Mouse (Mus musculus) bone marrow, adult 2 months (tissue): ENCODE measurements around the gene Pfdn4. TPM values are rescaled to one million over a fixed set of nuclear protein-coding genes. Genes with fewer than 3 reads are reported as not detected.

Source experiments
- H3K27ac ChIP-seq: fragments of 200-500 bp; 2 replicates; pipeline ENCODE4 v1.5.1; 2012; ENCODE audit warnings: low read depth, mild to moderate bottlenecking, control low read depth, inconsistent platforms, low read length; ENCODE audit not compliant: control insufficient read depth, poor library complexity, insufficient read depth
- H3K4me1 ChIP-seq: fragments of 200-500 bp; 2 replicates; pipeline ENCODE4 v1.6.1; 2011; ENCODE audit warnings: low read length; ENCODE audit not compliant: control insufficient read depth, insufficient read depth
- H3K4me3 ChIP-seq: fragments of 200-500 bp; replicated peaks from 2 replicates; pipeline ENCODE3; 2011; ENCODE audit warnings: mild to moderate bottlenecking, low read depth, low read length, control low read depth; ENCODE audit not compliant: control insufficient read depth
- CTCF ChIP-seq: fragments of 200-500 bp; IDR thresholded peaks from 2 replicates; pipeline ENCODE4 v1.5.1; 2011; ENCODE audit warnings: low read length, control low read depth; ENCODE audit not compliant: control insufficient read depth, insufficient read depth
- POLR2A ChIP-seq: fragments of 200-500 bp; IDR thresholded peaks from 2 replicates; pipeline ENCODE4 v1.6.1; 2011; ENCODE audit warnings: low read depth, mild to moderate bottlenecking, control low read depth, low read length, borderline replicate concordance; ENCODE audit not compliant: control insufficient read depth
- WGBS: fragments of 180-500 bp; shearing (Covaris S2); methylation state at CpG from one replicate; pipeline ENCODE4 v1.1.7; 2018; 5-methylcytosine and 5-hydroxymethylcytosine counted together
- polyA plus RNA-seq: library from polyadenylated mRNA; stranded (reverse); fragments of >200 nt; gene quantifications from 2 replicates; pipeline ENCODE4 v1.2.4, GENCODE M21; 2011; ENCODE audit warnings: low replicate concordance; ENCODE audit not compliant: missing spikeins, insufficient read depth, insufficient read length

Pfdn4 gene
- polyA plus RNA-seq, 1 experiment = 55.7 TPM

GRCm38 (mm10) chr2:170482019-170482540, 14.1 kb upstream of the Pfdn4 start:
- TF ChIP-seq CTCF = no peak
- TF ChIP-seq POLR2A = no peak
- WGBS = 60% methylated on average over 10 of the region's 10 CpGs
- Histone ChIP-seq H3K4me3 (no peak overlapping the region), H3K4me1 (no peaks in the 10 kb centered on the region), H3K27ac (no peak overlapping the region)

DNA sequence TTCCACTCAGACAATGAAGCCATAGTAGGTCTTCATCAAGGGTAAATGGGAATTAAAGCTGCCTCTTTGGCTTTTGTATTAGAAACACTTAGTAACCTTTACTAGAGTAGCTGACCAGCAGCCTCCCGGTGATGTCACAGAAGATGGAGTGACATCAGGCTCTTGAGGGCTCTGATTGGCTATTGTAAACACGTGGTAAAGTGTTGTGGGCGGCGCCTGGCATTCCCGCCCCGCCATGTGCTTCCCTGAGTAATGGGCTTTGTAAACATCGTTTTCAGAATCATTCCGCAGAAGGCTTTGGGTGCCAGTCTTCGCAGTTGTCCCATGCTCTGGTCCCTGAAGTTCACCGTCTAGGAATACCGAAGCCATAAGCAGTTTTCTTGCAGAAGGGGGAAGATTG, 12.3 kb upstream of the Pfdn4 start:
- Histone ChIP-seq H3K4me1 (no peaks in the 10 kb centered on the region), H3K4me3 (no peak overlapping the region), H3K27ac (no peak overlapping the region)
- no peak for TF ChIP-seq POLR2A
- TF ChIP-seq CTCF = no peak
- WGBS = 62% methylated on average over 11 of the region's 11 CpGs

DNA sequence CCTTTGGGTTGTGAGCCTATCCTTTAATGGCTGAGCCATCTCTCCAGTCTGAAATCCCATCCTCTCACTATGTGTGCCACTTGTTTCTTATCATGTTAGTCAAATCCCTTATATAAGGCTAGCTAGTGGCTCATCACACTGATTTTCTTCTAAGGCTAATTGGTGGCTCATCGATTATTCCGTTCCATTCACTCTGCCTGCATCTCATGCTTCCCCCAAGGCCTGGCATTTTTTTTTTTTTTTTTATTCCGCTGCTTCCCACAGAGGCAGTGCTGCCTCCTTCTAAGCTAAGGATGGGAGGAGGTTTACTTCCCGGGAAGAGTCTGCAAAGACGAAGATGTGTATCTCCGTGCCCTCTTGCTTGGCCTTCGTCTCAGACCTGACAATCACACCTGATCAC, 9.0 kb upstream of the Pfdn4 start:
- no peak overlapping the region for H3K27ac ChIP-seq
- no peak for TF ChIP-seq CTCF
- no peak for TF ChIP-seq POLR2A
- no peaks in the 10 kb centered on the region for H3K4me1 ChIP-seq
- H3K4me3 ChIP-seq = no peak overlapping the region
- 76% methylated on average over 7 of the region's 7 CpGs for WGBS

DNA sequence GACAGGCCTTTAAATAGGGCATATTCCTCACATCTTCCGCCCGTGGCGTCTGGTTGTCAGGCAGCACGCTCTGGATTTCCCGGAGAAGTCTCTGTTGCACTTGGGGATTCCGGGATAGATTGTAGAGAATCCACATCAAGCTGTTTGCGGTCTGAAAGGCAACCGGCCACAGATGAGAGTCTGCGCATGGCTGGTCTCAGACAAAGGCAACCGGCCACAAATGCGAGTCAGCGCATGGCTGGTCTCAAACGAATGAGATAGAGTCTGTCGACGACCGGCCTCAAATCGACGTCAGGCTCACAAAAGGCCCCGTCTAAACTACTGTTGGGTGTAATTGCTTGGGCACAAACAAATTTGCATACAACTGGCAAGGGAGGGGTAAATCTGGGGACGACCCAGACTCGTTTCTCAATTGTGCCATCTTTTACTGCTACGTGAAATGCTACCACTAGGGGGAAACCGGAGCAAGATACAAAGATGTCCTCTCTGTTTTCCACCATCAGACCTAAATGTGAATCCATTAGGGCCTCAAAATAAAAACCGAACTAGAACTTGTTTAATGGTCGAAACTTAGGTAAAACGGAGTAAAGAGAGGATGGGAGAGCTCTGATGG, 8.2 kb upstream of the Pfdn4 start:
- TF ChIP-seq POLR2A (no peak), CTCF (no peak)
- H3K27ac ChIP-seq = no peak overlapping the region; the same call in 1 of the 2 replicates
- 55% methylated on average over 26 of the region's 26 CpGs for WGBS
- no peaks in the 10 kb centered on the region for H3K4me1 ChIP-seq
- H3K4me3 ChIP-seq = no peak overlapping the region

GRCm38 (mm10) chr2:170494784-170495710, 1.2 kb upstream of the Pfdn4 start:
- WGBS = 12% methylated on average over 31 of the region's 31 CpGs
- no peaks in the 10 kb centered on the region for H3K4me1 ChIP-seq
- TF ChIP-seq CTCF = no peak
- TF ChIP-seq POLR2A = no peak
- H3K4me3 ChIP-seq = no peak overlapping the region
- H3K27ac ChIP-seq = no peak overlapping the region

DNA sequence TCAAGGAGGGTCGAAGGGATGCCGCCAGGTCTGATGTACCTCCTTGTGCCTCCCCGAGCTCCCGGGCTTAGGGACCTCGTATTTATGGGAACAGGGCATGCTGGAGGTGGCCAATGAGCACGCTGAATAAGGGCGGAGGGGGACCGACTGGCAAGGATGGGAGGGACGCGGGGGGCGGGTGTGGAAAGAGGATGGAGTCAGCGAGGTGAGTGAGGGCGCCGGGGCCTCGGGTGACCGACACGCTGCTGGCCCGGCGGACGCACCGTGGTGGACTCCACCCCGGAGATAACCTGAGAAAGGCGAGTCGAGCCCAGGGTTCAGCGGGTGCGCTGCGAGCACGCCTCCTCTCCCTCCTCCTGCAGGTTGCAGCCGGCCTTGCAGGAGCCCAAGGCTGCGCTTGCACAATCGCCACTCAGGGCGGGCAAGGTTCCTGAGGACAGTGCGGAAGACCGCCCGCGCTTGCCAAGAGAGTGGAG, 901 bp downstream of the Pfdn4 start, which contains the start of gene Cyp24a1:
TSS of gene Cyp24a1 (minus strand) at position 55 of the 476 bp plus-strand sequence.
- H3K4me1 ChIP-seq = no peaks in the 10 kb centered on the region
- no peak within 1 kb of the TSS for H3K27ac ChIP-seq
- 1% methylated on average over 36 of the region's 36 CpGs for WGBS
- no peak within 1 kb of the TSS for H3K4me3 ChIP-seq
- TF ChIP-seq POLR2A (no peak), CTCF (peak; percentile 6; the same call in 1 of the 2 replicates)

GRCm38 (mm10) chr2:170498011-170498410, 1.8 kb downstream of the Pfdn4 start:
- 27% methylated on average over 8 of the region's 8 CpGs for WGBS
- no peak overlapping the region for H3K27ac ChIP-seq
- H3K4me1 ChIP-seq = no peaks in the 10 kb centered on the region
- no peak for TF ChIP-seq POLR2A
- TF ChIP-seq CTCF = no peak
- H3K4me3 ChIP-seq = no peak overlapping the region

- Histone ChIP-seq H3K4me1 (no peaks in the 10 kb centered on the region), H3K27ac (no peak overlapping the region), H3K4me3 (no peak overlapping the region)
- WGBS = 9% methylated on average over 8 of the region's 8 CpGs
- TF ChIP-seq CTCF = no peak
- TF ChIP-seq POLR2A = no peak
Observed at GRCm38 (mm10) chr2:170503343-170503742, 7.1 kb downstream of the Pfdn4 start.
